Mouse (Mus musculus) C2C12 (cell line): ENCODE data around the gene Fbxo40. TPM values are rescaled to one million over a fixed set of nuclear protein-coding genes. Genes with fewer than 3 reads are reported as not detected.

Experiments
- H3K27me3 ChIP-seq: one replicate; pipeline ENCODE4 v1.6.1; 2011; ENCODE audit not compliant: control insufficient read depth, insufficient read depth, insufficient read length
- H3K36me3 ChIP-seq: one replicate; pipeline ENCODE4 v1.6.1; 2011; ENCODE audit not compliant: control insufficient read depth, insufficient read depth
- H3K4me3 ChIP-seq: one replicate; pipeline ENCODE4 v1.5.1; 2011; ENCODE audit warnings: mild to moderate bottlenecking, control low read depth; ENCODE audit not compliant: poor library complexity, insufficient read depth, severe bottlenecking
- H3K79me2 ChIP-seq: one replicate; pipeline ENCODE4 v1.6.1; 2011; ENCODE audit not compliant: control insufficient read depth, insufficient read depth
- H3K79me3 ChIP-seq: one replicate; pipeline ENCODE4 v1.6.1; 2011; ENCODE audit warnings: low read depth, control low read depth
- H3ac ChIP-seq: one replicate; pipeline ENCODE3; 2011; ENCODE audit warnings: low read depth; ENCODE audit not compliant: control insufficient read depth, insufficient read length
- CEBPB ChIP-seq: IDR thresholded peaks from one replicate; pipeline ENCODE4 v1.6.1; 2011; ENCODE audit warnings: low read depth, mild to moderate bottlenecking, control low read depth, moderate library complexity
- CTCF ChIP-seq: IDR thresholded peaks from one replicate; pipeline ENCODE4 v1.5.1; 2011; ENCODE audit not compliant: control insufficient read depth, insufficient read depth, insufficient read length
- FOSL1 ChIP-seq: IDR thresholded peaks from one replicate; pipeline ENCODE4 v1.8.0; 2011; ENCODE audit warnings: mild to moderate bottlenecking, low read length; ENCODE audit not compliant: poor library complexity, insufficient read depth, severe bottlenecking
- MAX ChIP-seq: IDR thresholded peaks from one replicate; pipeline ENCODE4 v1.6.1; 2011; ENCODE audit warnings: mild to moderate bottlenecking, control low read depth
- MYOD1 ChIP-seq: IDR thresholded peaks from one replicate; pipeline ENCODE4 v1.6.1; 2011; ENCODE audit warnings: low read depth; ENCODE audit not compliant: control insufficient read depth, insufficient read length
- MYOG ChIP-seq: IDR thresholded peaks from one replicate; pipeline ENCODE4 v1.6.1; 2011; ENCODE audit not compliant: control insufficient read depth, insufficient read length; ENCODE audit errors: extremely low read depth
- USF1 ChIP-seq: IDR thresholded peaks from one replicate; pipeline ENCODE4 v1.6.1; 2011; ENCODE audit warnings: low read depth, mild to moderate bottlenecking, control low read depth, moderate library complexity
- long read RNA-seq, 2 experiments: library from polyadenylated mRNA; unstranded; transcript quantifications; one replicate each; pipeline ENCODE4 v2.0.0; 2019 to 2020
- polyA plus RNA-seq: library from polyadenylated mRNA; unstranded; fragments of >200 nt; fragmentation: generic; extraction: Trizol; gene quantifications from one replicate; pipeline ENCODE4 v1.2.1, GENCODE M21; 2012; ENCODE audit warnings: missing spikeins

Fbxo40 gene
- 0.02 TPM for polyA plus RNA-seq
- long read RNA-seq, experiment 1: 0 reads
- long read RNA-seq, experiment 2: 0 reads

- Histone ChIP-seq H3ac (no peak within 1 kb of the TSS), H3K36me3 (no peaks in the 10 kb centered on the region), H3K79me3 (no peaks in the 10 kb centered on the region), H3K4me3 (no peak within 1 kb of the TSS), H3K27me3 (no peaks in the 10 kb centered on the region), H3K79me2 (no peaks in the 10 kb centered on the region)
- no peak for TF ChIP-seq MYOG
- no peak for TF ChIP-seq CEBPB
- no peak for TF ChIP-seq FOSL1
- no peak for TF ChIP-seq USF1
- TF ChIP-seq MYOD1: no peak
- TF ChIP-seq MAX: no peak
- no peak for TF ChIP-seq CTCF
These were observed at the start of gene Fbxo40 for GRCm38 (mm10) chr16:36989999-36990625. TSS of gene Fbxo40 (minus strand) at chr16:36990467.

- no peaks in the 10 kb centered on the region for H3K79me2 ChIP-seq
- no peaks in the 10 kb centered on the region for H3K27me3 ChIP-seq
- no peaks in the 10 kb centered on the region for H3K79me3 ChIP-seq
- TF ChIP-seq FOSL1: no peak
- TF ChIP-seq CTCF: no peak
- no peak for TF ChIP-seq MYOG
- no peak for TF ChIP-seq MAX
- TF ChIP-seq MYOD1: no peak
- no peak for TF ChIP-seq CEBPB
- TF ChIP-seq USF1: no peak
- no peak overlapping the region for H3K4me3 ChIP-seq
- H3K36me3 ChIP-seq: peaks cover 40% of the 10 kb centered on the region
- H3ac ChIP-seq: no peak overlapping the region
These were observed 44.5 kb upstream of the Fbxo40 start for GRCm38 (mm10) chr16:37034751-37035150.

GRCm38 (mm10) chr16:37031996-37032395 is 41.7 kb upstream of the Fbxo40 start:
- H3K4me3 ChIP-seq: no peak overlapping the region
- TF ChIP-seq MAX (no peak), FOSL1 (no peak)
- H3ac ChIP-seq: no peak overlapping the region
- no peaks in the 10 kb centered on the region for H3K79me2 ChIP-seq
- no peaks in the 10 kb centered on the region for H3K27me3 ChIP-seq
- no peaks in the 10 kb centered on the region for H3K79me3 ChIP-seq
- peaks cover 50% of the 10 kb centered on the region for H3K36me3 ChIP-seq

- Histone ChIP-seq H3K36me3 (peaks cover 38% of the 10 kb centered on the region), H3K79me2 (no peaks in the 10 kb centered on the region), H3K27me3 (no peaks in the 10 kb centered on the region), H3K4me3 (no peak overlapping the region), H3ac (no peak overlapping the region), H3K79me3 (no peaks in the 10 kb centered on the region)
- no peak for TF ChIP-seq MYOG
- no peak for TF ChIP-seq FOSL1
- no peak for TF ChIP-seq CTCF
- TF ChIP-seq CEBPB: no peak
- no peak for TF ChIP-seq MAX
- no peak for TF ChIP-seq USF1
- no peak for TF ChIP-seq MYOD1
These were observed 37.3 kb upstream of the Fbxo40 start for GRCm38 (mm10) chr16:37027581-37027980.

GRCm38 (mm10) chr16:37012336-37012735 is 22.1 kb upstream of the Fbxo40 start:
- no peaks in the 10 kb centered on the region for H3K27me3 ChIP-seq
- H3K79me2 ChIP-seq: peaks cover 25% of the 10 kb centered on the region
- H3K79me3 ChIP-seq: peaks cover 9% of the 10 kb centered on the region
- peaks cover 8% of the 10 kb centered on the region for H3K36me3 ChIP-seq
- TF ChIP-seq MAX: no peak
- no peak for TF ChIP-seq MYOD1
- no peak for TF ChIP-seq MYOG
- no peak for TF ChIP-seq CEBPB
- no peak for TF ChIP-seq FOSL1
- TF ChIP-seq USF1: no peak
- no peak for TF ChIP-seq CTCF
- H3ac ChIP-seq: peak overlapping the region; percentile 97
- peak overlapping the region; percentile 76 for H3K4me3 ChIP-seq

- Histone ChIP-seq H3ac (peak overlapping the region; percentile 97), H3K4me3 (peak overlapping the region; percentile 76), H3K79me3 (peaks cover 9% of the 10 kb centered on the region), H3K27me3 (no peaks in the 10 kb centered on the region), H3K36me3 (peaks cover 7% of the 10 kb centered on the region), H3K79me2 (peaks cover 25% of the 10 kb centered on the region)
- TF ChIP-seq MYOG (no peak), MAX (no peak), CEBPB (no peak), FOSL1 (no peak), MYOD1 (no peak), CTCF (no peak), USF1 (no peak)
These were observed 21.6 kb upstream of the Fbxo40 start for GRCm38 (mm10) chr16:37011922-37012289.
